Mouse (Mus musculus) lung, adult 10 weeks (tissue): ENCODE data around the gene Olfr247. TPM values are rescaled to one million over a fixed set of nuclear protein-coding genes. Genes with fewer than 3 reads are reported as not detected.

Source experiments
- polyA plus RNA-seq: library from polyadenylated mRNA; stranded (reverse); fragments of 350-450 nt; fragmentation: Illumina TruSeq; extraction: RNeasy Lipid Tissue Mini Kit (QIAGEN cat#74804); gene quantifications from one replicate; pipeline ENCODE4 v1.2.3, GENCODE M21; 2014; ENCODE audit warnings: low read depth, low replicate concordance; ENCODE audit not compliant: insufficient read depth

The Olfr247 gene
- polyA plus RNA-seq: not detected

DNA sequence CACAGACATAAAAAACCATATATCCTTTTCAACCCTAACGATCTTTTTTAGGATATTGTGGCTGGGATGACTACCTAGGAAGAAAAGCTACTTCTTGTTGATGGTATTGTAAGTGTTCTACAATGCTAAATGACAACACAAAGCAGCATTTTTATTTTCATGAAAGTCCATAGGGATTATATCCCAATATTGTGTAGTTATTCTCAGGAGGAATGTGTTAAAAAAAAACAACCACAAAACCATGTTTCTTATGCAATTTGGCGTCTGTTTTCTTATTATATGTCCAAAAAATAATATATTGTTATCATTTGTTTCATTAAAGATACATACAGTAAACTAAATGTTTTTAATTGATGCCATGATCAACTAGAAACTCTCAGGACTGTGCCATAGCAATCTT, at the start of gene Olfr247:
Gene Olfr247 (minus strand): TSS at position 101 of the 400 bp plus-strand sequence.

DNA sequence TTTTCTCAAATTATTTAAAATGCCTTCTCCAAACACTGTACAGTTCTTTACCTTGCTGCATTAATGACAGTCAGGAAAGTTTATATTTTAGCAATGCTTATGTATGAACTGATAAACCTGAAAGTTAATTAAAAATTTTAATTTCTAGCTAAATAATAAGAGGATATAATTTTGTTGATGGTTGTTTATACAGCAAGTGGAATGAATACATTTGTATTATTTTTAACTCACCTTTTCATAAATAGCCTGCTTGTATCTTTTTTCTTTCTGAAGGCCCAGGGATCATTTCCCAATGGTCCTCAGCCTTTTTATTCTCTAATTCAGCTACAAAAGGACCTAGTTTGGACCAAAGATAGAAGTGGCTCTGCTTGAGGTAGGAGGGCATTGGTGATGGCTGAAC, 36.4 kb upstream of the Olfr247 start, which contains the start of gene Olfr820:
Gene Olfr820 (plus strand): TSS at position 301 of the 400 bp plus-strand sequence.

GRCm38 (mm10) chr10:129984962-129985361, 9.0 kb upstream of the Olfr247 start, which contains the start of gene Gm10310:
Gm10310 (minus strand) TSS chr10:129985062.

GRCm38 (mm10) chr10:129967166-129967565, 8.8 kb downstream of the Olfr247 start, which contains the start of gene Olfr819:
Olfr819 (minus strand) TSS chr10:129967266.

DNA sequence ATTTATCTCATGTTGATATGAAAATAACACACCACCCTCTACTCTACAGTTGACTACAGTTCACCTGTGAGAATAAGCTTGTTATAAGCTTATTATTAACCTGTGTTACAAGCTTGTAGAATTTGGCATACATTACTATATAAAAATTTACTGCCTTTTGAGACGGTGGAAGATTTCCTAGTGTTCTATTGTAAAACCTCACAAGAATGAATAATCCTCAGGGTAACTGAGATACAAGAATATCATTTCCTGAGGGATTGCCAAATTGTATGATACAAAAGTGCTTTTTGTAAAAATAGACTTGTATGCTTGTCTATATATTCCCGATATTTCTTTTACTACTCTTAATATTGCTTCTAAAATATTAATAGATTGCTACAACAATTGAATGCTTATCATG, 26.9 kb downstream of the Olfr247 start, which contains the start of gene Olfr818:
Gene Olfr818 (minus strand): TSS at position 101 of the 400 bp plus-strand sequence.

Other genes with a start within 250 kb of the Olfr247 start
- not detected for gene Olfr805, start 246.8 kb downstream of the Olfr247 start, polyA plus RNA-seq
- gene Olfr806, start 234.2 kb downstream of the Olfr247 start, polyA plus RNA-seq: not detected
- gene Olfr807, start 218.3 kb downstream of the Olfr247 start, polyA plus RNA-seq: not detected
- gene Olfr808, start 210.7 kb downstream of the Olfr247 start, polyA plus RNA-seq: not detected
- not detected for gene Olfr809, start 201.5 kb downstream of the Olfr247 start, polyA plus RNA-seq
- not detected for gene Olfr810, start 181.2 kb downstream of the Olfr247 start, polyA plus RNA-seq
- gene Olfr811, start 171.7 kb downstream of the Olfr247 start, polyA plus RNA-seq: not detected
- not detected for gene Olfr812, start 130.0 kb downstream of the Olfr247 start, polyA plus RNA-seq
- not detected for gene Olfr813, start 120.8 kb downstream of the Olfr247 start, polyA plus RNA-seq
- not detected for gene Olfr814, start 96.3 kb downstream of the Olfr247 start, polyA plus RNA-seq
- gene Olfr815, start 70.3 kb downstream of the Olfr247 start, polyA plus RNA-seq: not detected
- not detected for gene Olfr816, start 60.5 kb downstream of the Olfr247 start, polyA plus RNA-seq
- gene Olfr818, start 27.0 kb downstream of the Olfr247 start, polyA plus RNA-seq: not detected
- not detected for gene Olfr819, start 8.9 kb downstream of the Olfr247 start, polyA plus RNA-seq
- not detected for gene Gm10310, start 8.9 kb upstream of the Olfr247 start, polyA plus RNA-seq
- not detected for gene Olfr820, start 36.5 kb upstream of the Olfr247 start, polyA plus RNA-seq
- gene Olfr821, start 54.2 kb upstream of the Olfr247 start, polyA plus RNA-seq: not detected
- gene Olfr822, start 95.1 kb upstream of the Olfr247 start, polyA plus RNA-seq: not detected
- not detected for gene Olfr823, start 139.2 kb upstream of the Olfr247 start, polyA plus RNA-seq
- not detected for gene Olfr824, start 153.9 kb upstream of the Olfr247 start, polyA plus RNA-seq
- not detected for gene Olfr825, start 190.6 kb upstream of the Olfr247 start, polyA plus RNA-seq
- not detected for gene Olfr826, start 208.0 kb upstream of the Olfr247 start, polyA plus RNA-seq
- not detected for gene Olfr827, start 238.3 kb upstream of the Olfr247 start, polyA plus RNA-seq